Mouse (Mus musculus): Measurements from ENCODE around the gene Ddx20. TPM values are rescaled to one million over a fixed set of nuclear protein-coding genes. Genes with fewer than 3 reads are reported as not detected.

Ddx20 gene
- total and polyA plus RNA-seq, 3 experiments, result 31.6 to 66.8 (median 37.3) TPM

DNA sequence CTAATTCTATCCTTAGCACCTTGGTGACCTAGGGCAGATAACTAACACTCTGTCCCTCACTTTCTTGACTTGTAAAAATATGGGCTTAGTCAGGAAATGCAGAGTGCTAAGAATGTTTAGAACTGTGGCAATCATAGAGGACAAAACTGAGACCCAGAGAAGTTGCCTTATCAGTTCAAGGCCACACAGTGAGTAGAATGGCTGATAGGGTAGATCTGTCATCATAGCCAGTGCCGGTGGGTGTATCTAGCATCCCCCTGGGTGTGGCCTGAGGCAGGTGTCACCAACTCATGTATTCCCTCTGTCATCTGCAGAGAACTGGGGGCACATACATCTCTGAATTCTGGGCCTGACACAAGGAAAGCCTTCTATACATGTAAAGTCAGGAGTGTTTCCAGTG is 10.9 kb upstream of the Ddx20 start:
- no peak overlapping the region for H3K9ac ChIP-seq (ENCODE audit: control insufficient read depth, low read depth, low read length, poor library complexity, severe bottlenecking)
- no peaks in the 10 kb centered on the region for H3K27me3 ChIP-seq (ENCODE audit: control insufficient read depth in 1 of 2, insufficient read depth in 2 of 2, low read length in 2 of 2)
- peak; percentile 78 for DNase-seq (ENCODE audit: low read depth, low spot score)
- H3K4me3 ChIP-seq (ENCODE audit: control insufficient read depth in 1 of 2, insufficient read depth in 1 of 2, low read depth in 2 of 2, low read length in 2 of 2), result no peak overlapping the region
- TF ChIP-seq TCF12 (IDR thresholded peaks at IDR 0.05; ENCODE audit: low read depth, low read length), result peak; percentile 89
- TF ChIP-seq MAX (IDR thresholded peaks at IDR 0.05; ENCODE audit: low read length), result peak; percentile 16; the same call in 1 of the 2 replicates
- TF ChIP-seq TAL1 (IDR thresholded peaks at IDR 0.05; ENCODE audit: low read length), result peak; percentile 41; the same call in 1 of the 2 replicates
- TF ChIP-seq SIN3A (IDR thresholded peaks at IDR 0.05; ENCODE audit: low read length), result peak; percentile 78
- peak; percentile 76 to 84 for TF ChIP-seq EP300 (IDR thresholded peaks at IDR 0.05; ENCODE audit: low read depth in 1 of 2, low read length in 2 of 2)
- TF ChIP-seq MYC (IDR thresholded peaks at IDR 0.05; ENCODE audit: low read depth, low read length), result no peak
- TF ChIP-seq POLR2AphosphoS5 (IDR thresholded peaks at IDR 0.05; ENCODE audit: borderline replicate concordance, low read depth, low read length), result no peak
- no peak for TF ChIP-seq USF1 (IDR thresholded peaks at IDR 0.05; ENCODE audit: low read depth, low read length)
- TF ChIP-seq CHD2 (IDR thresholded peaks at IDR 0.05; ENCODE audit: low read length), result no peak
- no peak for TF ChIP-seq MEF2A (IDR thresholded peaks at IDR 0.05; ENCODE audit: extremely low read depth, insufficient replicate concordance, low read depth, low read length, poor library complexity, severe bottlenecking)
- peak; percentile 29; the same call in 1 of the 2 replicates for TF ChIP-seq HCFC1 (IDR thresholded peaks at IDR 0.05; ENCODE audit: low read depth, low read length)
- TF ChIP-seq GABPA (IDR thresholded peaks at IDR 0.05; ENCODE audit: low read depth, low read length), result no peak
- TF ChIP-seq RCOR1 (IDR thresholded peaks at IDR 0.05; ENCODE audit: low read depth, low read length), result peak; percentile 53
- no peak for TF ChIP-seq ZNF384 (IDR thresholded peaks at IDR 0.05; ENCODE audit: low read depth, low read length)
- 0 out of 2 replicates have a peak, but pooled peaks have one; percentile 25 for TF ChIP-seq MAZ (IDR thresholded peaks at IDR 0.05; ENCODE audit: low read depth, low read length)
- TF ChIP-seq UBTF (IDR thresholded peaks at IDR 0.05; ENCODE audit: borderline replicate concordance, insufficient read depth, low read depth, low read length), result no peak
- TF ChIP-seq RAD21 (IDR thresholded peaks at IDR 0.05; ENCODE audit: low read depth, low read length), result no peak
- no peak for TF ChIP-seq CHD1 (IDR thresholded peaks at IDR 0.05; ENCODE audit: low read depth, low read length)
- 0 out of 2 replicates have a peak, but pooled peaks have one; percentile 34 for TF ChIP-seq ELF1 (IDR thresholded peaks at IDR 0.05; ENCODE audit: low read depth, low read length)
- no peak for TF ChIP-seq NRF1 (IDR thresholded peaks at IDR 0.05; ENCODE audit: insufficient read depth, low read depth, low read length, poor library complexity, severe bottlenecking)
- TF ChIP-seq ETS1 (IDR thresholded peaks at IDR 0.05; ENCODE audit: low read depth, low read length), result peak; percentile 92
- no peak; the same call in none of the 2 replicates for TF ChIP-seq MXI1 (IDR thresholded peaks at IDR 0.05; ENCODE audit: low read depth, low read length)
- no peak for TF ChIP-seq ZMIZ1 (IDR thresholded peaks at IDR 0.05; ENCODE audit: low read depth, low read length)
- no peak for TF ChIP-seq POLR2A (IDR thresholded peaks at IDR 0.05; ENCODE audit: control insufficient read depth in 1 of 2, insufficient read depth in 1 of 2, low read depth in 1 of 2, low read length in 2 of 2, poor library complexity in 1 of 2)
- TF ChIP-seq MYB (IDR thresholded peaks at IDR 0.05; ENCODE audit: low read depth, low read length), result 0 out of 2 replicates have a peak, but pooled peaks have one; percentile 38
- TF ChIP-seq E2F4 (IDR thresholded peaks at IDR 0.05; ENCODE audit: borderline replicate concordance, low read depth, low read length), result no peak
- TF ChIP-seq JUND (IDR thresholded peaks at IDR 0.05; ENCODE audit: low read depth, low read length), result no peak
- peak; percentile 90 for TF ChIP-seq GATA1 (IDR thresholded peaks at IDR 0.05; ENCODE audit: low read depth, low read length)
- TF ChIP-seq MAFK (IDR thresholded peaks at IDR 0.05; ENCODE audit: borderline replicate concordance, low read depth, low read length), result no peak
- TF ChIP-seq BHLHE40 (IDR thresholded peaks at IDR 0.05; ENCODE audit: borderline replicate concordance, low read depth, low read length), result peak; percentile 48; the same call in 1 of the 2 replicates
- no peak for TF ChIP-seq TBP (IDR thresholded peaks at IDR 0.05; ENCODE audit: low read depth, low read length)
- TF ChIP-seq ZKSCAN1 (IDR thresholded peaks at IDR 0.05; ENCODE audit: low read depth, low read length), result no peak
- no peak for TF ChIP-seq ZC3H11A (IDR thresholded peaks at IDR 0.05; ENCODE audit: low read depth, low read length)
- TF ChIP-seq SMC3 (IDR thresholded peaks at IDR 0.05; ENCODE audit: low read depth, low read length), result no peak
- peak overlapping the region; percentile 69 for H3K27ac ChIP-seq (ENCODE audit: control insufficient read depth, low read depth, low read length)
- H3K79me2 ChIP-seq (ENCODE audit: control insufficient read depth, insufficient read depth, low read length, poor library complexity), result no peaks in the 10 kb centered on the region
- H3K4me1 ChIP-seq (ENCODE audit: control insufficient read depth in 1 of 2, insufficient read depth in 2 of 2, low read length in 2 of 2), result peaks cover 31 to 40% of the 10 kb centered on the region in 2 experiments
- H3K36me3 ChIP-seq (ENCODE audit: control insufficient read depth in 1 of 2, insufficient read depth in 2 of 2, low read length in 2 of 2), result peaks cover 0 to 31% of the 10 kb centered on the region in 2 experiments; a peak in 2 of 4 replicates
- no peaks in the 10 kb centered on the region for H3K9me3 ChIP-seq (replicated peaks; ENCODE audit: insufficient read depth, low read length)

Data from MEL (cell line).